Mouse (Mus musculus) MEL (cell line): ENCODE results near the gene Kctd19. TPM values are rescaled to one million over a fixed set of nuclear protein-coding genes. Genes with fewer than 3 reads are reported as not detected.
A peak's percentile ranks its signal among the peaks of the same experiment; 100 is the strongest.

ENCODE experiments used
- DNase-seq: peaks from one replicate; pipeline ENCODE4 v3.0.0; 2011; ENCODE audit warnings: low read depth, low spot score
- H3K27ac ChIP-seq: 2 replicates; pipeline ENCODE4 v1.5.1; 2012; ENCODE audit warnings: low read depth, mild to moderate bottlenecking, control low read depth, low read length, moderate library complexity; ENCODE audit not compliant: control insufficient read depth
- H3K27me3 ChIP-seq, 2 experiments: fragments of 150-350 bp in 1 of 2; sonication (generic) in 1 of 2; 2 replicates each; pipeline ENCODE4 v1.6.1; 2012; ENCODE audit warnings: low read length in 2 of 2, mild to moderate bottlenecking in 2 of 2, improper control_type of control experiment in 1 of 2, moderate library complexity in 1 of 2; ENCODE audit not compliant: insufficient read depth in 2 of 2, control insufficient read depth in 1 of 2
- H3K36me3 ChIP-seq, 2 experiments: 2 replicates each; pipeline ENCODE4 v1.6.1; 2012 to 2014; ENCODE audit warnings: low read length in 2 of 2, improper control_type of control experiment in 1 of 2, inconsistent platforms in 1 of 2, mild to moderate bottlenecking in 1 of 2; ENCODE audit not compliant: insufficient read depth in 2 of 2, control insufficient read depth in 1 of 2
- H3K4me1 ChIP-seq, 2 experiments: fragments of 150-350 bp in 1 of 2; sonication (generic) in 1 of 2; 2 replicates each; pipeline ENCODE4 v1.6.1; 2012; ENCODE audit warnings: low read length in 2 of 2, improper control_type of control experiment in 1 of 2, mild to moderate bottlenecking in 1 of 2; ENCODE audit not compliant: insufficient read depth in 2 of 2, control insufficient read depth in 1 of 2
- H3K4me3 ChIP-seq, 2 experiments: fragments of 150-350 bp in 1 of 2; sonication (generic) in 1 of 2; 2 replicates each; pipeline ENCODE4 v1.5.1; 2012; ENCODE audit warnings: low read depth in 2 of 2, low read length in 2 of 2, mild to moderate bottlenecking in 2 of 2, moderate library complexity in 2 of 2, control low read depth in 1 of 2, improper control_type of control experiment in 1 of 2; ENCODE audit not compliant: control insufficient read depth in 1 of 2, insufficient read depth in 1 of 2
- H3K79me2 ChIP-seq: 2 replicates; pipeline ENCODE4 v1.6.1; 2012; ENCODE audit warnings: mild to moderate bottlenecking, low read length, moderate library complexity; ENCODE audit not compliant: control insufficient read depth, poor library complexity, insufficient read depth
- H3K9ac ChIP-seq: 2 replicates; pipeline ENCODE4 v1.6.1; 2012; ENCODE audit warnings: low read depth, mild to moderate bottlenecking, control low read depth, low read length, moderate library complexity; ENCODE audit not compliant: control insufficient read depth, poor library complexity, severe bottlenecking
- H3K9me3 ChIP-seq: fragments of 150-350 bp; sonication (generic); replicated peaks from 2 replicates; pipeline ENCODE4 v1.6.1; 2012; ENCODE audit warnings: mild to moderate bottlenecking, low read length, improper control_type of control experiment, moderate library complexity; ENCODE audit not compliant: insufficient read depth
- CHD1 ChIP-seq: IDR thresholded peaks from 2 replicates; pipeline ENCODE4 v1.6.1; 2012; ENCODE audit warnings: low read depth, mild to moderate bottlenecking, inconsistent platforms, low read length, improper control_type of control experiment
- CHD2 ChIP-seq: IDR thresholded peaks from 2 replicates; pipeline ENCODE4 v1.6.1; 2011; ENCODE audit warnings: low read length, improper control_type of control experiment
- E2F4 ChIP-seq: IDR thresholded peaks from 2 replicates; pipeline ENCODE4 v1.6.1; 2011; ENCODE audit warnings: low read depth, low read length, improper control_type of control experiment, borderline replicate concordance
- EP300 ChIP-seq, 2 experiments: IDR thresholded peaks; 2 replicates each; pipeline ENCODE4 v1.6.1; 2011; ENCODE audit warnings: improper control_type of control experiment in 2 of 2, low read length in 2 of 2, low read depth in 1 of 2, mild to moderate bottlenecking in 1 of 2
- ETS1 ChIP-seq: IDR thresholded peaks from 2 replicates; pipeline ENCODE4 v1.6.1; 2012; ENCODE audit warnings: low read depth, mild to moderate bottlenecking, inconsistent platforms, low read length, improper control_type of control experiment, moderate library complexity
- GABPA ChIP-seq: IDR thresholded peaks from 2 replicates; pipeline ENCODE4 v1.6.1; 2012; ENCODE audit warnings: low read depth, mild to moderate bottlenecking, inconsistent platforms, low read length, improper control_type of control experiment, moderate library complexity
- JUND ChIP-seq: IDR thresholded peaks from 2 replicates; pipeline ENCODE4 v1.6.1; 2011; ENCODE audit warnings: low read depth, mild to moderate bottlenecking, improper control_type of control experiment, low read length
- MAZ ChIP-seq: IDR thresholded peaks from 2 replicates; pipeline ENCODE4 v1.6.1; 2012; ENCODE audit warnings: low read depth, mild to moderate bottlenecking, inconsistent platforms, low read length, improper control_type of control experiment
- MXI1 ChIP-seq: IDR thresholded peaks from 2 replicates; pipeline ENCODE4 v1.6.1; 2011; ENCODE audit warnings: mild to moderate bottlenecking, low read depth, low read length, improper control_type of control experiment
- MYC ChIP-seq: IDR thresholded peaks from 2 replicates; pipeline ENCODE4 v1.6.1; 2011; ENCODE audit warnings: low read depth, mild to moderate bottlenecking, low read length, improper control_type of control experiment, moderate library complexity
- RCOR1 ChIP-seq: IDR thresholded peaks from 2 replicates; pipeline ENCODE4 v1.6.1; 2012; ENCODE audit warnings: low read depth, mild to moderate bottlenecking, inconsistent platforms, low read length, improper control_type of control experiment
- SIN3A ChIP-seq: IDR thresholded peaks from 2 replicates; pipeline ENCODE4 v1.6.1; 2012; ENCODE audit warnings: low read length, improper control_type of control experiment, inconsistent platforms
- TBP ChIP-seq: IDR thresholded peaks from 2 replicates; pipeline ENCODE4 v1.8.0; 2011; ENCODE audit warnings: low read depth, low read length, improper control_type of control experiment
- TCF12 ChIP-seq: IDR thresholded peaks from 2 replicates; pipeline ENCODE4 v1.6.1; 2014; ENCODE audit warnings: low read depth, mild to moderate bottlenecking, inconsistent platforms, low read length, improper control_type of control experiment, moderate library complexity
- UBTF ChIP-seq: IDR thresholded peaks from 2 replicates; pipeline ENCODE4 v1.6.1; 2012; ENCODE audit warnings: low read depth, mild to moderate bottlenecking, inconsistent platforms, low read length, improper control_type of control experiment, moderate library complexity, borderline replicate concordance; ENCODE audit not compliant: insufficient read depth
- polyA plus RNA-seq, 2 experiments: library from polyadenylated mRNA; stranded (reverse) in 1 of 2; unstranded in 1 of 2; fragments of >175 nt in 1 of 2; fragments of >200 nt in 1 of 2; gene quantifications; 2 replicates each; pipeline versions ENCODE4 v1.2.1 to v1.2.4; 2012; ENCODE audit warnings: low replicate concordance in 2 of 2, low read depth in 1 of 2; ENCODE audit not compliant: insufficient read length in 2 of 2, insufficient read depth in 1 of 2, missing spikeins in 1 of 2
- total RNA-seq: library from RNA; depleted of rRNA; stranded (reverse); fragments of 300-350 nt; gene quantifications from 2 replicates; pipeline ENCODE4 v1.2.3, GENCODE M21; 2012

Kctd19 gene
- total and polyA plus RNA-seq, 3 experiments: not detected

DNA sequence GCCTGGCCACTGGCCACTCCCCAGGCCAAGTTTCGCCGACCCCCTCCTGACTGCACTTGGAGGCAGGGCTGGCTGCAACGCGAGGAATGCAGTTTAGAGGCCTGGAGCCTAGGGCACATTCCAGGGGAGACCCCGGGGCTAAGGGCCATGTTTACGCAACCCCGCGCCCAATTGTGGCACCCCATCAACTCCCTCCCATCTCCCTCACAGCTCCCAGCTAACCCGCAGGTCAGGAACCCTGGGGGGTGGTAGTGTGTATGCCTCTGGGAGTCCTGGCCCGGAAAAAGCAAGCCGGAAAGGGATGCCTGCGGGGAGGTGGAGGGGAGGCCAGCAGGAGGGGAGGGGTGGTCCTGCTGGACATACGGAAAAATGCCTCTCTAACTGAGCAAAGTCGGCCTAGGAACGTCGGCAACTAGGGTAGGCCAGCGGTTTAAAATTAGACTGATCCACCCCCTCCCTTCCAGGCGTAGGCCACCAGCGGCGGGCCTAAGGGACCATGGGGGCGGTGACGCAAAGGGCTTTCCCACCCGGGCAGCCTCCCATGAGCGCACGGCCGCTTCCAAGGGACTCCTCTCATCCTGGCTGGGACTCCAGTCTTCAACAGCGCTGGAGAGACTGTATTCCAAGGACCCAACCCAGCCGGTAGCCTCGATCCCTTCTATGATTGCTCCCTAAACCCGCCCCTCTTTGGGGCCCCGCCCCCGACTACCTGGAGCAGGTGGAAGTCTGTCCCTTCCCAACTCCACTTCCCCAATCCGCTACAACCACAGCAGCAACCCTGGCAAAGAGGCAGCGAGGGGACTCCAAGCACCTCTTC lies 66.5 kb downstream of the Kctd19 start:
- no peak for TF ChIP-seq ETS1
- TF ChIP-seq MYC: no peak
- no peak; the same call in 1 of the 2 replicates for TF ChIP-seq SIN3A
- TF ChIP-seq GABPA: no peak
- TF ChIP-seq MXI1: no peak
- TF ChIP-seq UBTF: no peak
- no peak for TF ChIP-seq TBP
- TF ChIP-seq CHD1: no peak
- no peak for TF ChIP-seq TCF12
- Histone ChIP-seq H3K79me2 (peaks cover 4% of the 10 kb centered on the region; the same call in 1 of the 2 replicates), H3K36me3 (peaks cover 0 to 25% of the 10 kb centered on the region in 2 experiments; a peak in 2 of 4 replicates), H3K4me1 (peaks cover 11 to 41% of the 10 kb centered on the region in 2 experiments), H3K4me3 (peak overlapping the region; percentile 86 to 93), H3K27me3 (peaks cover 5 to 11% of the 10 kb centered on the region in 2 experiments; a peak in 3 of 4 replicates), H3K27ac (no peak overlapping the region), H3K9ac (peak overlapping the region; percentile 74), H3K9me3 (no peaks in the 10 kb centered on the region)
- no peak for DNase-seq

GRCm38 (mm10) chr8:105345061-105345975 lies 68.0 kb downstream of the Kctd19 start:
- Histone ChIP-seq H3K27me3 (peaks cover 4 to 11% of the 10 kb centered on the region in 2 experiments; a peak in 3 of 4 replicates), H3K9ac (peak overlapping the region; percentile 17), H3K9me3 (no peaks in the 10 kb centered on the region), H3K27ac (peak overlapping the region; percentile 57), H3K4me3 (no peak overlapping the region), H3K79me2 (peaks cover 4% of the 10 kb centered on the region; the same call in 1 of the 2 replicates), H3K36me3 (peaks cover 0 to 35% of the 10 kb centered on the region in 2 experiments; a peak in 2 of 4 replicates), H3K4me1 (peaks cover 15 to 54% of the 10 kb centered on the region in 2 experiments)
- DNase-seq: peak; percentile 71
- TF ChIP-seq JUND (peak; percentile 80; the same call in 1 of the 2 replicates), MAZ (no peak), EP300 (IDR thresholded peaks at IDR 0.05; ENCODE audit: low read depth in 1 of 2, low read length in 2 of 2) (peak; percentile 37 to 55; a peak in 2 of 4 replicates), CHD2 (peak; percentile 35), ETS1 (peak; percentile 54; the same call in 1 of the 2 replicates), RCOR1 (0 out of 2 replicates have a peak, but pooled peaks have one; percentile 39), E2F4 (no peak)
- TF ChIP-seq, all 39 proteins: peak for 5
